Mouse (Mus musculus): ENCODE results near the gene Ift52.

DNA sequence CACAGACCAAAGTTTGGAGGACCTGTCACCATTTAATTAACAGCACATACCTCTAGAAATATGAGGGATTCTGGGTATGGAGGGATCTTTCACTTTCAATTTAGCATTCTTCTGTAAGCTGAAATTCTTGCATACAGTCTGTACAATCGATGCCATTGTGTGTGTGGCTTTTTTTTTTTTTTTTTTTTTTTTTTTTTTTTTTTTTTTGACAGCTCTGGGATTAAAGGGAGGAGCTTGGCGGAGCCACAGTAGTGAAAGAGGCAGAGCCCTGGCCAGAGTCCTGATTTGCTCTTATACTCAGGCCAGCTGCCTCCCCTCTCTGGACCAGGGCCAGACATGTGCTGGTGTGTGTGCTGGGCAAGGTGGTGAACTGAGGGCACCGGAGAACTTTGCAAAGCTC lies 31.2 kb upstream of the Ift52 start:
- TF ChIP-seq EP300 (IDR thresholded peaks at IDR 0.05; ENCODE audit: insufficient read depth, low read depth, low read length) = no peak
- no peak for TF ChIP-seq CTCF (IDR thresholded peaks at IDR 0.05; ENCODE audit: low read depth, low read length)

Data from ES-Bruce4 (cell line).